Mouse (Mus musculus): Measurements from ENCODE around the gene Vmn1r206. TPM values are rescaled to one million over a fixed set of nuclear protein-coding genes. Genes with fewer than 3 reads are reported as not detected.

The Vmn1r206 gene
- polyA plus RNA-seq (2012; ENCODE audit: low replicate concordance), result not detected in 2 replicates

GRCm38 (mm10) chr13:22624151-22624550, at the start of gene Vmn1r206:
Vmn1r206 (minus strand) TSS chr13:22624251.

DNA sequence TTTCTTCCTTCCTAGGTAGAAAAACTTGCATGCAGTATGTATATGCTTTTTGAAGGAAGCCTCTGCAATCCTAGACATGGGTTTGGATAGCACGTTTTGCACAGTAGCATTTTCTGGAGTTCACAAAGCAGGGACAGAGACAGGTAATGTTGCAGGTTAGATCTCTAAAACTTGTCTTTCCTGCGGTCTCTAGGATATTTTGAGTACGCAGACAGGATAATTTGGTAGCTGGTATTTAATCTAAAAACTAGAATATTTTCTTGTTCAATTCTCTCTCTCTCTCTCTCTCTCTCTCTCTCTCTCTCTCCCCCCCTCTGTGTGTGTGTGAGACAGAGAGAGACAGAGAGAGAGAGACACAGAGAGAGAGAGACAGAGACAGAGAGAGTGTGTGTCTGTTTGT, 31.2 kb downstream of the Vmn1r206 start, which contains the start of gene Vmn1r205:
Gene Vmn1r205, minus strand, starts transcription at position 101 of the 400 bp plus-strand sequence.

Other genes with a start within 250 kb of the Vmn1r206 start
- gene Vmn1r199, start 244.4 kb downstream of the Vmn1r206 start, polyA plus RNA-seq (2012; ENCODE audit: low replicate concordance), result not detected in 2 replicates
- not detected in 2 replicates for gene Vmn1r200, start 233.9 kb downstream of the Vmn1r206 start, polyA plus RNA-seq (2012; ENCODE audit: low replicate concordance)
- gene Vmn1r201, start 152.3 kb downstream of the Vmn1r206 start, polyA plus RNA-seq (2012; ENCODE audit: low replicate concordance), result not detected in 2 replicates
- not detected in 2 replicates for gene Vmn1r202, start 118.9 kb downstream of the Vmn1r206 start, polyA plus RNA-seq (2012; ENCODE audit: low replicate concordance)
- not detected in 2 replicates for gene Vmn1r203, start 106.1 kb downstream of the Vmn1r206 start, polyA plus RNA-seq (2012; ENCODE audit: low replicate concordance)
- gene Vmn1r204, start 71.1 kb downstream of the Vmn1r206 start, polyA plus RNA-seq (2012; ENCODE audit: low replicate concordance), result not detected in 2 replicates
- gene Vmn1r205, start 31.3 kb downstream of the Vmn1r206 start, polyA plus RNA-seq (2012; ENCODE audit: low replicate concordance), result not detected in 2 replicates
- not detected in 2 replicates for gene Vmn1r207-ps, start 105.4 kb upstream of the Vmn1r206 start, polyA plus RNA-seq (2012; ENCODE audit: low replicate concordance)
- not detected in 2 replicates for gene Vmn1r208, start 153.1 kb upstream of the Vmn1r206 start, polyA plus RNA-seq (2012; ENCODE audit: low replicate concordance)
- not detected in 2 replicates for gene Vmn1r209, start 185.4 kb upstream of the Vmn1r206 start, polyA plus RNA-seq (2012; ENCODE audit: low replicate concordance)
- gene Vmn1r210, start 207.1 kb upstream of the Vmn1r206 start, polyA plus RNA-seq (2012; ENCODE audit: low replicate concordance), result not detected in 2 replicates
- not detected in 2 replicates for gene Vmn1r211, start 233.3 kb upstream of the Vmn1r206 start, polyA plus RNA-seq (2012; ENCODE audit: low replicate concordance)